Mouse (Mus musculus): Measurements from ENCODE around the gene Srp72.

DNA sequence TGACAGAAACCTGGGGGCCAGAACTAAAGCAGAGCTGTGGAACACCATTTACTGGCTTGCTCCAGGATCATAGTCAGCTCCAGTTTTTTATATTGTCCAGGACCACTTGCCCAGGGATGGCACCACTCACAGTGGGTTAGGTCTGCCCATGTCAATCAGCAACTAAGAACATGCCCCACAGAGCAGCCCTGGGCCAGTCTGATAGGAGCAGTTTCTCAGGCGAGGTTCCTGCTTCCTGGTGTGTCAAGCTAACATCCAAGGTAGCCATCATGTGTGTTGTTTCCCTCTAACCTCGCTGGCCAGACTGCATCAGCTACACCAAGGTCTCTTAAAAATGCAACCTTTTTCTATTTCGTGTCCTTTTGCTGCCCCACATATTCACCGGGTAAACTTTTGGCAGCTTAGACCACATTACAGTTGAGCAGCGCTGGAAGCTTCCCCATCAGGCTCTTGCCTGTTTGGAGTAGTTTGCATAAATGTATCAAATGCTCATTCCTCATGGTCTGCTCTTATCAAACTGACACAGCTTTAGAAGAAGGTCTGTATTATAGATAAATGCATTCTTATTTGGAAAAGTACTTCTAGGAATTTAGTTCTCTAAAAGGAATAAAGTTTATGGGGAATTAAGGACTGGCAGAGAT lies 18.8 kb downstream of the Srp72 start:
- TF ChIP-seq GATA1 (IDR thresholded peaks at IDR 0.05; ENCODE audit: low read length) (no peak), TAL1 (IDR thresholded peaks at IDR 0.05; ENCODE audit: low read length) (no peak)

Measured in erythroblast, embryonic 14.5 days (primary cell).